Mouse (Mus musculus): ENCODE results near the gene Noa1. TPM values are rescaled to one million over a fixed set of nuclear protein-coding genes. Genes with fewer than 3 reads are reported as not detected.

Gene Noa1
- polyA plus RNA-seq, 1 experiment = 33.4 TPM

GRCm38 (mm10) chr5:77299486-77299885 is 10.4 kb downstream of the Noa1 start:
- TF ChIP-seq MYOG (IDR thresholded peaks at IDR 0.05; ENCODE audit: control insufficient read depth, extremely low read depth, insufficient read length) (no peak), USF1 (IDR thresholded peaks at IDR 0.05; ENCODE audit: low read depth) (no peak), CEBPB (IDR thresholded peaks at IDR 0.05; ENCODE audit: low read depth) (no peak), CTCF (IDR thresholded peaks at IDR 0.05; ENCODE audit: control insufficient read depth, insufficient read depth, insufficient read length) (no peak), FOSL1 (IDR thresholded peaks at IDR 0.05; ENCODE audit: insufficient read depth, low read length, poor library complexity, severe bottlenecking) (no peak), MYOD1 (IDR thresholded peaks at IDR 0.05; ENCODE audit: control insufficient read depth, insufficient read length, low read depth) (no peak), MAX (IDR thresholded peaks at IDR 0.05) (no peak)
- Histone ChIP-seq H3K4me3 (ENCODE audit: insufficient read depth, poor library complexity, severe bottlenecking) (no peak overlapping the region), H3K79me2 (ENCODE audit: control insufficient read depth, insufficient read depth) (no peaks in the 10 kb centered on the region), H3K36me3 (ENCODE audit: control insufficient read depth, insufficient read depth) (peaks cover 60% of the 10 kb centered on the region), H3K27me3 (ENCODE audit: control insufficient read depth, insufficient read depth, insufficient read length) (no peaks in the 10 kb centered on the region), H3ac (ENCODE audit: control insufficient read depth, insufficient read length, low read depth) (no peak overlapping the region), H3K79me3 (ENCODE audit: low read depth) (peaks cover 2% of the 10 kb centered on the region)

- no peaks in the 10 kb centered on the region for H3K79me2 ChIP-seq (ENCODE audit: control insufficient read depth, insufficient read depth)
- no peaks in the 10 kb centered on the region for H3K79me3 ChIP-seq (ENCODE audit: low read depth)
- TF ChIP-seq FOSL1 (IDR thresholded peaks at IDR 0.05; ENCODE audit: insufficient read depth, low read length, poor library complexity, severe bottlenecking) (no peak), MYOD1 (IDR thresholded peaks at IDR 0.05; ENCODE audit: control insufficient read depth, insufficient read length, low read depth) (no peak), CTCF (IDR thresholded peaks at IDR 0.05; ENCODE audit: control insufficient read depth, insufficient read depth, insufficient read length) (no peak), USF1 (IDR thresholded peaks at IDR 0.05; ENCODE audit: low read depth) (no peak), MAX (IDR thresholded peaks at IDR 0.05) (no peak), CEBPB (IDR thresholded peaks at IDR 0.05; ENCODE audit: low read depth) (no peak), MYOG (IDR thresholded peaks at IDR 0.05; ENCODE audit: control insufficient read depth, extremely low read depth, insufficient read length) (no peak)
- no peaks in the 10 kb centered on the region for H3K27me3 ChIP-seq (ENCODE audit: control insufficient read depth, insufficient read depth, insufficient read length)
- no peak overlapping the region for H3ac ChIP-seq (ENCODE audit: control insufficient read depth, insufficient read length, low read depth)
- peaks cover 64% of the 10 kb centered on the region for H3K36me3 ChIP-seq (ENCODE audit: control insufficient read depth, insufficient read depth)
- H3K4me3 ChIP-seq (ENCODE audit: insufficient read depth, poor library complexity, severe bottlenecking) = no peak overlapping the region
These were observed 16.9 kb downstream of the Noa1 start for GRCm38 (mm10) chr5:77292803-77293522.

- Histone ChIP-seq H3ac (ENCODE audit: control insufficient read depth, insufficient read length, low read depth) (no peak overlapping the region), H3K79me3 (ENCODE audit: low read depth) (no peaks in the 10 kb centered on the region), H3K4me3 (ENCODE audit: insufficient read depth, poor library complexity, severe bottlenecking) (no peak overlapping the region), H3K27me3 (ENCODE audit: control insufficient read depth, insufficient read depth, insufficient read length) (no peaks in the 10 kb centered on the region), H3K79me2 (ENCODE audit: control insufficient read depth, insufficient read depth) (peaks cover 12% of the 10 kb centered on the region), H3K36me3 (ENCODE audit: control insufficient read depth, insufficient read depth) (peaks cover 54% of the 10 kb centered on the region)
- TF ChIP-seq MYOG (IDR thresholded peaks at IDR 0.05; ENCODE audit: control insufficient read depth, extremely low read depth, insufficient read length) (no peak), CEBPB (IDR thresholded peaks at IDR 0.05; ENCODE audit: low read depth) (no peak), FOSL1 (IDR thresholded peaks at IDR 0.05; ENCODE audit: insufficient read depth, low read length, poor library complexity, severe bottlenecking) (no peak), MYOD1 (IDR thresholded peaks at IDR 0.05; ENCODE audit: control insufficient read depth, insufficient read length, low read depth) (no peak), USF1 (IDR thresholded peaks at IDR 0.05; ENCODE audit: low read depth) (no peak), CTCF (IDR thresholded peaks at IDR 0.05; ENCODE audit: control insufficient read depth, insufficient read depth, insufficient read length) (no peak), MAX (IDR thresholded peaks at IDR 0.05) (no peak)
These were observed 19.3 kb downstream of the Noa1 start for GRCm38 (mm10) chr5:77290606-77291005.

GRCm38 (mm10) chr5:77289686-77290085 is 20.2 kb downstream of the Noa1 start:
- peaks cover 13% of the 10 kb centered on the region for H3K79me2 ChIP-seq (ENCODE audit: control insufficient read depth, insufficient read depth)
- H3K4me3 ChIP-seq (ENCODE audit: insufficient read depth, poor library complexity, severe bottlenecking) = no peak overlapping the region
- H3ac ChIP-seq (ENCODE audit: control insufficient read depth, insufficient read length, low read depth) = no peak overlapping the region
- H3K27me3 ChIP-seq (ENCODE audit: control insufficient read depth, insufficient read depth, insufficient read length) = no peaks in the 10 kb centered on the region
- peaks cover 56% of the 10 kb centered on the region for H3K36me3 ChIP-seq (ENCODE audit: control insufficient read depth, insufficient read depth)
- no peaks in the 10 kb centered on the region for H3K79me3 ChIP-seq (ENCODE audit: low read depth)
- TF ChIP-seq MAX (IDR thresholded peaks at IDR 0.05) (no peak), MYOG (IDR thresholded peaks at IDR 0.05; ENCODE audit: control insufficient read depth, extremely low read depth, insufficient read length) (no peak), CEBPB (IDR thresholded peaks at IDR 0.05; ENCODE audit: low read depth) (no peak), CTCF (IDR thresholded peaks at IDR 0.05; ENCODE audit: control insufficient read depth, insufficient read depth, insufficient read length) (no peak), FOSL1 (IDR thresholded peaks at IDR 0.05; ENCODE audit: insufficient read depth, low read length, poor library complexity, severe bottlenecking) (no peak), USF1 (IDR thresholded peaks at IDR 0.05; ENCODE audit: low read depth) (no peak)

- Histone ChIP-seq H3K79me3 (ENCODE audit: low read depth) (peaks cover 3% of the 10 kb centered on the region), H3K36me3 (ENCODE audit: control insufficient read depth, insufficient read depth) (peaks cover 56% of the 10 kb centered on the region), H3K4me3 (ENCODE audit: insufficient read depth, poor library complexity, severe bottlenecking) (no peak overlapping the region), H3ac (ENCODE audit: control insufficient read depth, insufficient read length, low read depth) (no peak overlapping the region), H3K79me2 (ENCODE audit: control insufficient read depth, insufficient read depth) (peaks cover 23% of the 10 kb centered on the region), H3K27me3 (ENCODE audit: control insufficient read depth, insufficient read depth, insufficient read length) (no peaks in the 10 kb centered on the region)
- TF ChIP-seq CTCF (IDR thresholded peaks at IDR 0.05; ENCODE audit: control insufficient read depth, insufficient read depth, insufficient read length) (no peak), MYOG (IDR thresholded peaks at IDR 0.05; ENCODE audit: control insufficient read depth, extremely low read depth, insufficient read length) (no peak), FOSL1 (IDR thresholded peaks at IDR 0.05; ENCODE audit: insufficient read depth, low read length, poor library complexity, severe bottlenecking) (no peak), MYOD1 (IDR thresholded peaks at IDR 0.05; ENCODE audit: control insufficient read depth, insufficient read length, low read depth) (no peak), MAX (IDR thresholded peaks at IDR 0.05) (no peak), CEBPB (IDR thresholded peaks at IDR 0.05; ENCODE audit: low read depth) (no peak), USF1 (IDR thresholded peaks at IDR 0.05; ENCODE audit: low read depth) (no peak)
These were observed 22.0 kb downstream of the Noa1 start for GRCm38 (mm10) chr5:77287901-77288300.

Data from C2C12 (cell line).